Mouse (Mus musculus) brain, embryonic 14.5 days (tissue): ENCODE measurements around the gene Plin4. TPM values are rescaled to one million over a fixed set of nuclear protein-coding genes. Genes with fewer than 3 reads are reported as not detected.
"Not testable (repeated sequence)": the region's sequence is repeated elsewhere in the genome, so short reads cannot be mapped to it uniquely, and the experiment has no call there.

Source experiments
- DNase-seq: peaks from one replicate; pipeline ENCODE4 v3.0.0-alpha.2; 2011; ENCODE audit warnings: low read depth
- CTCF ChIP-seq: fragments of 200-500 bp; IDR thresholded peaks from 2 replicates; pipeline ENCODE4 v1.5.1; 2012; ENCODE audit warnings: inconsistent platforms, mild to moderate bottlenecking, moderate library complexity, borderline replicate concordance; ENCODE audit not compliant: insufficient read depth, insufficient read length; ENCODE audit errors: extremely low read depth
- POLR2A ChIP-seq: fragments of 200-500 bp; IDR thresholded peaks from 2 replicates; pipeline ENCODE4 v1.6.1; 2012; ENCODE audit warnings: mild to moderate bottlenecking, inconsistent platforms, borderline replicate concordance; ENCODE audit not compliant: poor library complexity, insufficient read depth, insufficient read length, severe bottlenecking; ENCODE audit errors: extremely low read depth
- polyA plus RNA-seq: library from polyadenylated mRNA; depleted of rRNA; stranded (reverse); fragments of >200 nt; gene quantifications from 2 replicates; pipeline ENCODE4 v1.2.3, GENCODE M21; 2012; rRNA removed

Gene Plin4
- polyA plus RNA-seq, 1 experiment, result 0.16 TPM

- TF ChIP-seq POLR2A, result no peak
- no peak for TF ChIP-seq CTCF
- no peak for DNase-seq
Observed at GRCm38 (mm10) chr17:56071126-56071525, 38.5 kb downstream of the Plin4 start.

GRCm38 (mm10) chr17:56069066-56069465, 40.5 kb downstream of the Plin4 start:
- no peak for DNase-seq
- TF ChIP-seq CTCF, result no peak
- TF ChIP-seq POLR2A, result no peak

DNA sequence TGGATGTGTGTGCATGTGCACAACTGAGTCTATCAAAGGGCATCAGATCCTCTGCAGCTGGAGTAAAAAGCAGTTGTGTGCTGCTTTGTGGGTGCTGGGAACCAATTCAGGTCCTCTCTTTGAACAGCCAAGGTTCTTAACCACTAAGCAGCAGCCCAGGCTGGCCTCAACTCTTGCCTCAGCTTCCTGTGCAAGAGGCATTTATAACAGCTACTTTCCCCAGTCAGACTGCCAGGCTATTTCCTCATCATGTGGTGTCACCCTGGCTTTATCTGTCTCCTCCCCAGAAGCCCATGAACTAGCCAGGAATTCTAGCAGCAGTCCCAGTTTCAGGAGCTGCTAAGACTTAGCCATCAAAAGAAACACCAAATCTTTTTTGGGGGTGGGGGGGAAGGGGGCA, 43.2 kb downstream of the Plin4 start:
- DNase-seq, result no peak
- TF ChIP-seq POLR2A (no peak), CTCF (no peak)

DNA sequence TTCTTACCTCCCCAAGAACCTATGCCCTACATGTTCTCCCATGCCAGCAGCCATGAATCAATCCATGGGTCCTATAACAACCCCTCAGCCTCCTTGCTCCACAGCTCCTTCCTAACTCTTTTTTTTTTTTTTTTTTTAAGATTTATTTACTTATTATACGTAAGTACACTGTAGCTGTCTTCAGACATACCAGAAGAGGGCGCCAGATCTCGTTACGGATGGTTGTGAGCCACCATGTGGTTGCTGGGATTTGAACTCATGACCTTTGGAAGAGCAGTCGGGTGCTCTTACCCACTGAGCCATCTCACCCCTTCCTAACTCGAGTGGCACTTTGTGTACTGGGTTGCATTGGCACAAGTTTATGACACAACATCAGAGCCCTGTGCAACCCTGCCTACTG, 43.9 kb downstream of the Plin4 start:
- DNase-seq, result not testable (repeated sequence)

- TF ChIP-seq CTCF (no peak), POLR2A (no peak)
- DNase-seq, result no peak
Observed at GRCm38 (mm10) chr17:56062081-56062480, 47.5 kb downstream of the Plin4 start.

DNA sequence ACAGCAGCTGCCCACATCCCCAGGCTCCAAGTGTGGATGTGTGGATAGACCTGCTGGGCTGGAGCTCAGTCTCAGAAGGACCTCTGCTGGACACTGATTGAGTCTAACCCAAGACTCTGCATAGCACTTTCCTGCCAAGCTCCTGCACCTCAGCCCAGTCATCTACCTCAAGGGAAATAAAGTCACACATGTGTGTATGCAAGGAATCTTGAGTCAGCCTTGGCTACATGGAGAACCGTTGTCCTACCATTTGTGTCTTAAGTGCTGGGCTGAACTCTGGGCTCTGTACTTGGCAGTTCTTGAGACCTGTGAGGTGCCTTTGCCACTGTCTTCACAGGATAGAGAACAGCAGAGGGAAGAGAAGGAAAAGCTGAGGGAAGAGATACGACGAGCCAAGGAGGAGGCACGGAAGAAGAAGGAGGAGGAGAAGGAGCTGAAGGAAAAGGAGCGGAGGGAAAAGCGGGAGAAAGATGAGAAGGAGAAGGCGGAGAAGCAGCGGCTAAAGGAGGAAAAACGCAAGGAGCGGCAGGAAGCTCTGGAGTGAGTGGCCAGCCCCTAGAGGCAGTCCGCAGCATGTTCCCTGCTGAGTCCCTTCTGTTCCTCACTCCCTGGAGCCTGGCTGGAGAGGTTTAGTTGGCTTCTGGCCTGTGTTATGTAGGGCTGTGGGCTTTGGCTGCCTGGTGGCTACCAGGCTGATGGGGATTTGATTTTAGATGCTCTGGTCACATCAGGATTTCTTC, 52.1 kb downstream of the Plin4 start:
- DNase-seq, result no peak
- TF ChIP-seq POLR2A, result no peak
- no peak for TF ChIP-seq CTCF

GRCm38 (mm10) chr17:56055945-56056678, 53.5 kb downstream of the Plin4 start:
- TF ChIP-seq POLR2A, result no peak
- no peak for TF ChIP-seq CTCF
- peak; percentile 67 for DNase-seq

DNA sequence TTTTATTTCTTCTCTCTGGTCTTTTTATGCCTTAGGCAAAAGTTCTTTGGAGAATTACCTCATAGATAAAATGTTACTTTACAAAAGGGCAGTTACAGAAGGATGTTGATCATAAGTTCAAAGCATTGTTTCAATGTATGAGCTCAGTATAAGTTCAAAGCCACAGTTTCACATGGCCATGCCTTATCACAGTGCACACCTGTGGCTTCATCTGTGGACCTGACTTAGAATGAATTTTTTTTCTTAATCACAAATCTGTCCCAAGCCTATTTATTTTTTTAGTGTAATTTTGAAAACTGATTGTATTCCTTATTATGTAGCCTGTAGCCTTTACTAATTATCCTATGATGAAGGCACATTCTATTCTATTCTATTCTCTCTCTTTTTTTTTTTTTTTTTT, 54.7 kb downstream of the Plin4 start:
- TF ChIP-seq CTCF (no peak), POLR2A (no peak)
- DNase-seq, result no peak

DNA sequence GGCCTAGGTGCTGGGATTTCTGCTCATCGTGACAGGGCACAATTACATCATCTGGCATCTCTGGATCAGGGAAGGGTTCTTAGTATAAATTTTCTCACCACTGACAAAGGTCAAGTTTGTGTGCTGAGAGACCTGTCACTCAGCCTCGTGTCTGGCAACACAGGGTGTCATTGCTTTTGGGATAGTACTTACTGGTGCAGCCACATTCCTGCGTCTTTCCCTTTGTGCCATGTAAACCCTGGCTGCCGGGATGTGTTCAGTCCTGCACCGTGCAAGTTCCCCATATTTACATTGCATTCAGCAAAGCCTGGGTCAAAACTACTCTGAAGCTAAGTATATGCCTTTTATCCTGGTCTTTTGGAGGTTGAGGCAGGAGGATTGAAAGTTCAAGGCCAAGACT, 58.2 kb downstream of the Plin4 start:
- DNase-seq, result no peak
- TF ChIP-seq POLR2A (no peak), CTCF (no peak)

Other genes starting within 250 kb of the Plin4 start
- gene Zfp119a, start 230.9 kb downstream of the Plin4 start, polyA plus RNA-seq, result 3.8 and 4.3 TPM in 2 replicates
- 7.6 and 7.8 TPM in 2 replicates for gene Zfp959, start 217.7 kb downstream of the Plin4 start, polyA plus RNA-seq
- gene Zfp119b, start 160.3 kb downstream of the Plin4 start, polyA plus RNA-seq, result 2.6 and 3.4 TPM in 2 replicates
- gene Ebi3, start 157.2 kb downstream of the Plin4 start, polyA plus RNA-seq, result 3.7 and 3.8 TPM in 2 replicates
- 12.8 and 15.4 TPM in 2 replicates for gene Yju2, start 150.7 kb downstream of the Plin4 start, polyA plus RNA-seq
- 207 and 264 TPM in 2 replicates for gene Shd, start 139.3 kb downstream of the Plin4 start, polyA plus RNA-seq
- 130 and 155 TPM in 2 replicates for gene Fsd1, start 123.3 kb downstream of the Plin4 start, polyA plus RNA-seq
- gene Stap2, start 104.2 kb downstream of the Plin4 start, polyA plus RNA-seq, result 5.7 and 7.5 TPM in 2 replicates
- gene Mpnd, start 104.1 kb downstream of the Plin4 start, polyA plus RNA-seq, result 223 and 288 TPM in 2 replicates
- 90.3 and 121 TPM in 2 replicates for gene Sh3gl1, start 73.2 kb downstream of the Plin4 start, polyA plus RNA-seq
- 9.7 and 11.3 TPM in 2 replicates for gene Chaf1a, start 69.4 kb downstream of the Plin4 start, polyA plus RNA-seq
- gene Ubxn6, start 34.8 kb downstream of the Plin4 start, polyA plus RNA-seq, result 110 and 135 TPM in 2 replicates
- 119 and 129 TPM in 2 replicates for gene Hdgfl2, start 30.2 kb downstream of the Plin4 start, polyA plus RNA-seq
- 0.43 and 0.67 TPM in 2 replicates for gene Plin5, start 7.8 kb upstream of the Plin4 start, polyA plus RNA-seq
- 0.06 and 0.18 TPM in 2 replicates for gene Lrg1, start 12.2 kb upstream of the Plin4 start, polyA plus RNA-seq
- 35.0 and 48.5 TPM in 2 replicates for gene Sema6b, start 30.5 kb upstream of the Plin4 start, polyA plus RNA-seq
- gene Tnfaip8l1, start 52.7 kb upstream of the Plin4 start, polyA plus RNA-seq, result 9.8 TPM in 2 replicates
- gene Mydgf, start 74.1 kb upstream of the Plin4 start, polyA plus RNA-seq, result 49.8 and 54.7 TPM in 2 replicates
- 53.3 and 54.4 TPM in 2 replicates for gene Dpp9, start 109.1 kb upstream of the Plin4 start, polyA plus RNA-seq
- 27.0 and 31.0 TPM in 2 replicates for gene Fem1a, start 147.0 kb upstream of the Plin4 start, polyA plus RNA-seq
- 3.4 and 3.7 TPM in 2 replicates for gene Ticam1, start 167.0 kb upstream of the Plin4 start, polyA plus RNA-seq
- gene Plin3, start 183.1 kb upstream of the Plin4 start, polyA plus RNA-seq, result 6.4 and 8.3 TPM in 2 replicates
- not detected in 2 replicates for gene Arrdc5, start 190.5 kb upstream of the Plin4 start, polyA plus RNA-seq
- 39.8 and 50.9 TPM in 2 replicates for gene Uhrf1, start 193.5 kb upstream of the Plin4 start, polyA plus RNA-seq
- 64.6 and 86.5 TPM in 2 replicates for gene Kdm4b, start 216.3 kb upstream of the Plin4 start, polyA plus RNA-seq